Comparison of ENCODE assay signal across 29 mouse cellular contexts in genomic region chr4:123155840-123156239, GRCm38 (mm10). TPM values are rescaled to one million over a fixed set of nuclear protein-coding genes. Genes with fewer than 3 reads are reported as not detected.
DNase-seq lines count a peak whose midpoint lies in the region; ATAC-seq and TF ChIP-seq lines count a peak whose summit lies in the region.
"Had no signal": no experiment of that assay in that cellular context is flagged by ENCODE, and none has a peak within 500 bp of the region (broad histone marks: within the 10 kb centered on the region; RNA-seq: fewer than 3 reads in every experiment).

No protein-coding gene starts in this region.

- DNase-seq in ovary, postnatal 14 days (ENCODE audit: low spot score): no peak
- DNase-seq: adrenal gland, adult 2 months; adrenal gland, postnatal 10 days; adrenal gland, postnatal 25 days; cerebellum, adult 11-12 months; cerebellum, adult 2 months; cerebellum, adult 9-10 months; cerebellum, postnatal 10 days; cerebellum, postnatal 25 days; embryo, embryonic 11 days had no signal

- H3K27ac ChIP-seq in intestine, embryonic 15.5 days: no peak overlapping the region
- H3K27ac ChIP-seq in intestine, postnatal 0 days (ENCODE audit: low read depth, low read length): no peak overlapping the region
- H3K27ac ChIP-seq in kidney, embryonic 16.5 days (ENCODE audit: low read length): no peak overlapping the region
- H3K27ac ChIP-seq: embryonic facial prominence, embryonic 13.5 days; embryonic facial prominence, embryonic 15.5 days; forebrain, embryonic 10.5 days; forebrain, embryonic 12.5 days had no signal

- no peak overlapping the region for H3K4me2 ChIP-seq in intestine, embryonic 15.5 days (replicated peaks)
- no peak overlapping the region for H3K4me2 ChIP-seq in intestine, postnatal 0 days (replicated peaks; ENCODE audit: low read depth)
- H3K4me2 ChIP-seq in kidney, embryonic 16.5 days (replicated peaks; ENCODE audit: low read depth, low read length): no peak overlapping the region
- H3K4me2 ChIP-seq: embryonic facial prominence, embryonic 13.5 days; embryonic facial prominence, embryonic 15.5 days; forebrain, embryonic 12.5 days had no signal

- H3K27me3 ChIP-seq in intestine, embryonic 15.5 days (replicated peaks): no peaks in the 10 kb centered on the region
- H3K27me3 ChIP-seq in intestine, postnatal 0 days (replicated peaks; ENCODE audit: control insufficient read depth, insufficient read depth, low read length): no peaks in the 10 kb centered on the region
- H3K27me3 ChIP-seq in megakaryocyte, embryonic 14.5 days (replicated peaks): peaks cover 30% of the 10 kb centered on the region
- no peaks in the 10 kb centered on the region; the same call in 1 of the 2 replicates for H3K27me3 ChIP-seq in kidney, embryonic 16.5 days (ENCODE audit: insufficient read depth, low read length)
- H3K27me3 ChIP-seq: embryonic facial prominence, embryonic 13.5 days; embryonic facial prominence, embryonic 15.5 days had no signal

- no peak overlapping the region for H3K9ac ChIP-seq in intestine, embryonic 15.5 days
- H3K9ac ChIP-seq in intestine, postnatal 0 days (ENCODE audit: low read depth, low read length): no peak overlapping the region
- H3K9ac ChIP-seq in kidney, embryonic 16.5 days (replicated peaks; ENCODE audit: low read length): no peak overlapping the region
- H3K9ac ChIP-seq: embryonic facial prominence, embryonic 13.5 days; embryonic facial prominence, embryonic 15.5 days; forebrain, embryonic 12.5 days had no signal

- ATAC-seq in intestine, embryonic 15.5 days: peak; percentile 51
- ATAC-seq in intestine, postnatal 0 days: no peak
- no peak for ATAC-seq in megakaryocyte, adult 5-6 weeks (ENCODE audit: poor library complexity, severe bottlenecking)
- ATAC-seq in common myeloid progenitor, adult 5-6 weeks (replicated peaks; ENCODE audit: low read depth, poor library complexity, severe bottlenecking): peak; percentile 87
- 0 out of 2 replicates have a peak, but pooled peaks have one; percentile 24 for ATAC-seq in megakaryocyte progenitor cell, adult 5-6 weeks (replicated peaks; ENCODE audit: poor library complexity)
- ATAC-seq in kidney, embryonic 16.5 days (ENCODE audit: low FRiP score, low TSS enrichment): no peak
- ATAC-seq: forebrain, embryonic 14.5 days; forebrain, embryonic 16.5 days had no signal

- no peak for TF ChIP-seq CTCF in intestine, postnatal 0 days (IDR thresholded peaks at IDR 0.05; ENCODE audit: low read depth)

- no peaks in the 10 kb centered on the region for H3K4me1 ChIP-seq in intestine, embryonic 15.5 days (replicated peaks)
- H3K4me1 ChIP-seq in intestine, postnatal 0 days (replicated peaks; ENCODE audit: control insufficient read depth, insufficient read depth, low read length): no peaks in the 10 kb centered on the region
- H3K4me1 ChIP-seq in megakaryocyte, embryonic 14.5 days: peaks cover 25% of the 10 kb centered on the region
- peaks cover 3% of the 10 kb centered on the region; the same call in 1 of the 2 replicates for H3K4me1 ChIP-seq in kidney, embryonic 16.5 days (ENCODE audit: insufficient read depth, low read length)
- H3K4me1 ChIP-seq: embryonic facial prominence, embryonic 13.5 days; embryonic facial prominence, embryonic 15.5 days; forebrain, embryonic 12.5 days had no signal

- H3K9me3 ChIP-seq in intestine, embryonic 15.5 days: no peaks in the 10 kb centered on the region
- no peaks in the 10 kb centered on the region for H3K9me3 ChIP-seq in intestine, postnatal 0 days (ENCODE audit: control insufficient read depth)
- peaks cover 20% of the 10 kb centered on the region for H3K9me3 ChIP-seq in megakaryocyte, embryonic 14.5 days
- H3K9me3 ChIP-seq in kidney, embryonic 16.5 days (ENCODE audit: low read length): no peaks in the 10 kb centered on the region
- H3K9me3 ChIP-seq: embryonic facial prominence, embryonic 13.5 days; embryonic facial prominence, embryonic 15.5 days; forebrain, embryonic 10.5 days; forebrain, embryonic 12.5 days had no signal

- no peaks in the 10 kb centered on the region for H3K36me3 ChIP-seq in intestine, embryonic 15.5 days
- no peaks in the 10 kb centered on the region for H3K36me3 ChIP-seq in intestine, postnatal 0 days (ENCODE audit: control insufficient read depth, insufficient read depth)
- no peaks in the 10 kb centered on the region for H3K36me3 ChIP-seq in megakaryocyte, embryonic 14.5 days (replicated peaks; ENCODE audit: low read length)
- no peaks in the 10 kb centered on the region for H3K36me3 ChIP-seq in kidney, embryonic 16.5 days (ENCODE audit: insufficient read depth, low read length)
- H3K36me3 ChIP-seq: embryonic facial prominence, embryonic 13.5 days; embryonic facial prominence, embryonic 15.5 days; forebrain, embryonic 10.5 days; forebrain, embryonic 12.5 days had no signal

- no peak overlapping the region for H3K4me3 ChIP-seq in intestine, embryonic 15.5 days (replicated peaks)
- H3K4me3 ChIP-seq in intestine, postnatal 0 days (ENCODE audit: low read depth, low read length): no peak overlapping the region
- peak overlapping the region; percentile 38 for H3K4me3 ChIP-seq in megakaryocyte, embryonic 14.5 days (replicated peaks)
- H3K4me3 ChIP-seq in kidney, embryonic 16.5 days (ENCODE audit: low read length): no peak overlapping the region
- H3K4me3 ChIP-seq: embryonic facial prominence, embryonic 13.5 days; embryonic facial prominence, embryonic 15.5 days; erythroblast, embryonic 14.5 days; forebrain, embryonic 10.5 days; forebrain, embryonic 12.5 days had no signal

RNA-seq across cellular contexts. Expression of gene Ppie, which starts 16.1 kb away (rescaled TPM):
- polyA plus RNA-seq in intestine, embryonic 15.5 days (2015; fragmentation: Nextera tagmentation; extraction: Ambion mirVana): 86.6 and 93.3 TPM in 2 replicates
- 30.9 and 31.5 TPM in 2 replicates for polyA plus RNA-seq in intestine, postnatal 0 days (2015; fragmentation: Nextera tagmentation; extraction: Ambion mirVana)
- 4.7 TPM in 1 of 2 replicates, not detected in the other for polyA plus RNA-seq in megakaryocyte, embryonic 14.5 days (2012; ENCODE audit: insufficient read depth, low replicate concordance)
- 20.0 and 21.0 TPM in 2 replicates for total RNA-seq in megakaryocyte, adult 5-6 weeks (2015)
- total RNA-seq in megakaryocyte, adult 5-6 weeks (2017): 27.3 and 29.8 TPM in 2 replicates
- total RNA-seq in common myeloid progenitor, adult 5-6 weeks (2017): 72.2 and 91.1 TPM in 2 replicates
- 38.5 and 52.5 TPM in 2 replicates for total RNA-seq in megakaryocyte progenitor cell, adult 5-6 weeks (2015)
- total RNA-seq in megakaryocyte progenitor cell, adult 5-6 weeks (2017): 64.9 and 74.0 TPM in 2 replicates
- 112 TPM in 2 replicates for polyA plus RNA-seq in kidney, embryonic 16.5 days (2015; fragmentation: Nextera tagmentation; extraction: Ambion mirVana)

RNA-seq across cellular contexts. Expression of gene Hpcal4, which starts 27.2 kb away (rescaled TPM):
- polyA plus RNA-seq in intestine, embryonic 15.5 days (2015; fragmentation: Nextera tagmentation; extraction: Ambion mirVana): 3.9 and 4.5 TPM in 2 replicates
- polyA plus RNA-seq in intestine, postnatal 0 days (2015; fragmentation: Nextera tagmentation; extraction: Ambion mirVana): 5.0 and 7.2 TPM in 2 replicates
- not detected in 2 replicates for polyA plus RNA-seq in megakaryocyte, embryonic 14.5 days (2012; ENCODE audit: insufficient read depth, low replicate concordance)
- not detected in 2 replicates for total RNA-seq in megakaryocyte, adult 5-6 weeks (2015)
- total RNA-seq in megakaryocyte, adult 5-6 weeks (2017): not detected in 2 replicates
- not detected in 2 replicates for total RNA-seq in common myeloid progenitor, adult 5-6 weeks (2017)
- not detected in 2 replicates for total RNA-seq in megakaryocyte progenitor cell, adult 5-6 weeks (2015)
- not detected in 2 replicates for total RNA-seq in megakaryocyte progenitor cell, adult 5-6 weeks (2017)
- 1.3 and 1.7 TPM in 2 replicates for polyA plus RNA-seq in kidney, embryonic 16.5 days (2015; fragmentation: Nextera tagmentation; extraction: Ambion mirVana)
- total RNA-seq: MEL had no signal
- polyA plus RNA-seq: C2C12; erythroblast, embryonic 14.5 days had no signal

RNA-seq across cellular contexts. Expression of gene Oxct2b, which starts 39.8 kb away (rescaled TPM):
- polyA plus RNA-seq in intestine, embryonic 15.5 days (2015; fragmentation: Nextera tagmentation; extraction: Ambion mirVana): 0.11 TPM in 1 of 2 replicates, not detected in the other
- 0.31 and 0.52 TPM in 2 replicates for polyA plus RNA-seq in intestine, postnatal 0 days (2015; fragmentation: Nextera tagmentation; extraction: Ambion mirVana)
- polyA plus RNA-seq in megakaryocyte, embryonic 14.5 days (2012; ENCODE audit: insufficient read depth, low replicate concordance): 3.0 TPM in 1 of 2 replicates, not detected in the other
- total RNA-seq in megakaryocyte, adult 5-6 weeks (2015): not detected in 2 replicates
- 0.12 TPM in 1 of 2 replicates, not detected in the other for total RNA-seq in megakaryocyte, adult 5-6 weeks (2017)
- not detected in 2 replicates for total RNA-seq in common myeloid progenitor, adult 5-6 weeks (2017)
- total RNA-seq in megakaryocyte progenitor cell, adult 5-6 weeks (2015): not detected in 2 replicates
- not detected in 2 replicates for total RNA-seq in megakaryocyte progenitor cell, adult 5-6 weeks (2017)
- polyA plus RNA-seq in kidney, embryonic 16.5 days (2015; fragmentation: Nextera tagmentation; extraction: Ambion mirVana): 0.12 TPM in 1 of 2 replicates, not detected in the other
- total RNA-seq: adrenal gland, adult 2 months; adrenal gland, postnatal 10 days; adrenal gland, postnatal 25 days; adrenal gland, postnatal 4 days; MEL had no signal
- polyA plus RNA-seq: adrenal gland, adult 2 months; C2C12; embryonic facial prominence, embryonic 11.5 days; embryonic facial prominence, embryonic 13.5 days; erythroblast, embryonic 14.5 days; forebrain, embryonic 10.5 days had no signal

RNA-seq across cellular contexts. Expression of gene Nt5c1a, which starts 45.5 kb away (rescaled TPM):
- polyA plus RNA-seq in intestine, embryonic 15.5 days (2015; fragmentation: Nextera tagmentation; extraction: Ambion mirVana): not detected in 2 replicates
- polyA plus RNA-seq in intestine, postnatal 0 days (2015; fragmentation: Nextera tagmentation; extraction: Ambion mirVana): not detected in 2 replicates
- not detected in 2 replicates for polyA plus RNA-seq in megakaryocyte, embryonic 14.5 days (2012; ENCODE audit: insufficient read depth, low replicate concordance)
- not detected in 2 replicates for total RNA-seq in megakaryocyte, adult 5-6 weeks (2015)
- not detected in 2 replicates for total RNA-seq in megakaryocyte, adult 5-6 weeks (2017)
- not detected in 2 replicates for total RNA-seq in common myeloid progenitor, adult 5-6 weeks (2017)
- total RNA-seq in megakaryocyte progenitor cell, adult 5-6 weeks (2015): not detected in 2 replicates
- 0.88 TPM in 1 of 2 replicates, not detected in the other for total RNA-seq in megakaryocyte progenitor cell, adult 5-6 weeks (2017)
- polyA plus RNA-seq in kidney, embryonic 16.5 days (2015; fragmentation: Nextera tagmentation; extraction: Ambion mirVana): 0.25 and 0.28 TPM in 2 replicates
- total RNA-seq: ES-E14, MEL had no signal
- polyA plus RNA-seq: C2C12; embryonic facial prominence, embryonic 11.5 days; embryonic facial prominence, embryonic 13.5 days; embryonic facial prominence, embryonic 15.5 days; erythroblast, embryonic 14.5 days; forebrain, embryonic 10.5 days; forebrain, embryonic 12.5 days; forebrain, embryonic 14.5 days; forebrain, embryonic 16.5 days had no signal

RNA-seq across cellular contexts. Expression of gene Bmp8b, which starts 50.9 kb away (rescaled TPM):
- 0.27 and 0.44 TPM in 2 replicates for polyA plus RNA-seq in intestine, embryonic 15.5 days (2015; fragmentation: Nextera tagmentation; extraction: Ambion mirVana)
- polyA plus RNA-seq in intestine, postnatal 0 days (2015; fragmentation: Nextera tagmentation; extraction: Ambion mirVana): 0.30 and 0.41 TPM in 2 replicates
- not detected in 2 replicates for polyA plus RNA-seq in megakaryocyte, embryonic 14.5 days (2012; ENCODE audit: insufficient read depth, low replicate concordance)
- total RNA-seq in megakaryocyte, adult 5-6 weeks (2015): not detected in 2 replicates
- total RNA-seq in megakaryocyte, adult 5-6 weeks (2017): not detected in 2 replicates
- total RNA-seq in common myeloid progenitor, adult 5-6 weeks (2017): not detected in 2 replicates
- not detected in 2 replicates for total RNA-seq in megakaryocyte progenitor cell, adult 5-6 weeks (2015)
- not detected in 2 replicates for total RNA-seq in megakaryocyte progenitor cell, adult 5-6 weeks (2017)
- 0.17 and 0.26 TPM in 2 replicates for polyA plus RNA-seq in kidney, embryonic 16.5 days (2015; fragmentation: Nextera tagmentation; extraction: Ambion mirVana)
- total RNA-seq: adrenal gland, adult 2 months; adrenal gland, postnatal 10 days; adrenal gland, postnatal 25 days had no signal
- polyA plus RNA-seq: C2C12; erythroblast, embryonic 14.5 days had no signal

Comparison
In these comparisons a context has a peak if more than half of its experiments do, and no peak if none do; other contexts are left out.
1. ATAC-seq: peak in intestine, embryonic 15.5 days (single experiment), common myeloid progenitor, adult 5-6 weeks (single experiment) and megakaryocyte progenitor cell, adult 5-6 weeks (single experiment); none in intestine, postnatal 0 days (single experiment), megakaryocyte, adult 5-6 weeks (single experiment) and kidney, embryonic 16.5 days (single experiment).